Mouse (Mus musculus) neural tube, embryonic 12.5 days (tissue): ENCODE results near the gene Mif. TPM values are rescaled to one million over a fixed set of nuclear protein-coding genes. Genes with fewer than 3 reads are reported as not detected.

Experiments used
- ATAC-seq: fragments of 200-750 bp; cut with Nextera tagmentation; 2 replicates; pipeline ENCODE4 v1.8.0; 2017; ENCODE audit warnings: low read depth, mild to moderate bottlenecking, moderate TSS enrichment, moderate library complexity; ENCODE audit not compliant: low FRiP score
- H3K27ac ChIP-seq: fragments of 300-500 bp; sonication (generic); 2 replicates; pipeline ENCODE4 v1.5.1; 2016
- H3K27me3 ChIP-seq: fragments of 300-500 bp; sonication (generic); replicated peaks from 2 replicates; pipeline ENCODE4 v1.6.1; 2016; ENCODE audit warnings: mild to moderate bottlenecking
- H3K36me3 ChIP-seq: fragments of 300-500 bp; sonication (generic); 2 replicates; pipeline ENCODE4 v1.6.1; 2016; ENCODE audit warnings: mild to moderate bottlenecking
- H3K4me1 ChIP-seq: fragments of 300-500 bp; sonication (generic); 2 replicates; pipeline ENCODE4 v1.6.1; 2016
- H3K4me2 ChIP-seq: fragments of 300-500 bp; sonication (generic); replicated peaks from 2 replicates; pipeline ENCODE4 v1.6.1; 2016; ENCODE audit warnings: mild to moderate bottlenecking
- H3K4me3 ChIP-seq: fragments of 300-500 bp; sonication (generic); 2 replicates; pipeline ENCODE4 v1.5.1; 2016
- H3K9ac ChIP-seq: fragments of 300-500 bp; sonication (generic); 2 replicates; pipeline ENCODE4 v1.6.1; 2016; ENCODE audit warnings: mild to moderate bottlenecking
- H3K9me3 ChIP-seq: fragments of 300-500 bp; sonication (generic); 2 replicates; pipeline ENCODE4 v1.6.1; 2016; ENCODE audit warnings: mild to moderate bottlenecking
- WGBS: fragments of 180-500 bp; shearing (Covaris S2); methylation state at CpG from one replicate; pipeline ENCODE4 v1.1.7; 2016; 5-methylcytosine and 5-hydroxymethylcytosine counted together
- polyA plus RNA-seq: library from polyadenylated mRNA; unstranded; fragments of >200 nt; fragmentation: Nextera tagmentation; extraction: Ambion mirVana; gene quantifications from 2 replicates; pipeline ENCODE4 v1.2.1, GENCODE M21; 2016

Gene Mif
- polyA plus RNA-seq, 1 experiment from 2014 or later = 1,568 TPM

GRCm38 (mm10) chr10:75884742-75885141 is 24.7 kb upstream of the Mif start:
- H3K4me2 ChIP-seq = no peak overlapping the region
- no peak overlapping the region for H3K27ac ChIP-seq
- no peaks in the 10 kb centered on the region for H3K9me3 ChIP-seq
- H3K4me3 ChIP-seq = no peak overlapping the region
- H3K4me1 ChIP-seq = no peaks in the 10 kb centered on the region
- H3K27me3 ChIP-seq = no peaks in the 10 kb centered on the region
- no peak for ATAC-seq
- no peaks in the 10 kb centered on the region for H3K36me3 ChIP-seq
- H3K9ac ChIP-seq = no peak overlapping the region
- 93% methylated on average over 8 of the region's 8 CpGs for WGBS

- no peaks in the 10 kb centered on the region for H3K9me3 ChIP-seq
- H3K4me1 ChIP-seq = no peaks in the 10 kb centered on the region
- H3K36me3 ChIP-seq = no peaks in the 10 kb centered on the region
- H3K27ac ChIP-seq = no peak overlapping the region
- 1% methylated on average over 10 of the region's 10 CpGs for WGBS
- H3K27me3 ChIP-seq = no peaks in the 10 kb centered on the region
- H3K9ac ChIP-seq = no peak overlapping the region
- peak overlapping the region; percentile 41 for H3K4me2 ChIP-seq
- no peak overlapping the region for H3K4me3 ChIP-seq
- peak; percentile 64 for ATAC-seq
Observed at GRCm38 (mm10) chr10:75883232-75883552, 23.2 kb upstream of the Mif start.

- Histone ChIP-seq H3K27me3 (no peaks in the 10 kb centered on the region), H3K9ac (no peak overlapping the region), H3K4me3 (no peak overlapping the region), H3K27ac (no peak overlapping the region), H3K36me3 (no peaks in the 10 kb centered on the region), H3K9me3 (no peaks in the 10 kb centered on the region), H3K4me1 (no peaks in the 10 kb centered on the region), H3K4me2 (peak overlapping the region; percentile 41)
- WGBS = 7% methylated on average over 15 of the region's 15 CpGs
- ATAC-seq = peak; percentile 23; the same call in 1 of the 2 replicates
Observed at GRCm38 (mm10) chr10:75882433-75883231, 22.6 kb upstream of the Mif start.

GRCm38 (mm10) chr10:75881578-75882432 is 21.8 kb upstream of the Mif start:
- H3K4me2 ChIP-seq = no peak overlapping the region
- H3K36me3 ChIP-seq = no peaks in the 10 kb centered on the region
- no peak for ATAC-seq
- H3K9ac ChIP-seq = no peak overlapping the region
- 17% methylated on average over 20 of the region's 20 CpGs for WGBS
- H3K4me3 ChIP-seq = no peak overlapping the region
- no peak overlapping the region for H3K27ac ChIP-seq
- H3K27me3 ChIP-seq = no peaks in the 10 kb centered on the region
- H3K4me1 ChIP-seq = no peaks in the 10 kb centered on the region
- H3K9me3 ChIP-seq = no peaks in the 10 kb centered on the region

- Histone ChIP-seq H3K9me3 (no peaks in the 10 kb centered on the region), H3K4me1 (no peaks in the 10 kb centered on the region), H3K4me3 (no peak overlapping the region), H3K9ac (no peak overlapping the region), H3K36me3 (no peaks in the 10 kb centered on the region), H3K4me2 (no peak overlapping the region), H3K27ac (no peak overlapping the region), H3K27me3 (no peaks in the 10 kb centered on the region)
- 62% methylated on average over 6 of the region's 6 CpGs for WGBS
- no peak for ATAC-seq
Observed at GRCm38 (mm10) chr10:75880771-75881577, 20.9 kb upstream of the Mif start.

GRCm38 (mm10) chr10:75880351-75880750 is 20.3 kb upstream of the Mif start:
- ATAC-seq = no peak
- Histone ChIP-seq H3K4me3 (no peak overlapping the region), H3K27ac (no peak overlapping the region), H3K4me1 (no peaks in the 10 kb centered on the region), H3K27me3 (no peaks in the 10 kb centered on the region), H3K4me2 (no peak overlapping the region), H3K9me3 (no peaks in the 10 kb centered on the region), H3K9ac (no peak overlapping the region), H3K36me3 (no peaks in the 10 kb centered on the region)
- WGBS = 91% methylated on average over 10 of the region's 10 CpGs

- H3K9me3 ChIP-seq = no peaks in the 10 kb centered on the region
- WGBS = 90% methylated on average over 3 of the region's 3 CpGs
- no peak for ATAC-seq
- H3K4me1 ChIP-seq = peaks cover 3% of the 10 kb centered on the region
- no peaks in the 10 kb centered on the region for H3K27me3 ChIP-seq
- no peaks in the 10 kb centered on the region for H3K36me3 ChIP-seq
- no peak overlapping the region for H3K9ac ChIP-seq
- no peak overlapping the region for H3K27ac ChIP-seq
- H3K4me2 ChIP-seq = no peak overlapping the region
- no peak overlapping the region for H3K4me3 ChIP-seq
Observed at GRCm38 (mm10) chr10:75878836-75879235, 18.8 kb upstream of the Mif start.

- H3K4me3 ChIP-seq = no peak overlapping the region; the same call in 1 of the 2 replicates
Observed at GRCm38 (mm10) chr10:75873543-75874170, 13.6 kb upstream of the Mif start.

GRCm38 (mm10) chr10:75872915-75873542 is 13.0 kb upstream of the Mif start:
- Histone ChIP-seq H3K9ac (0 out of 2 replicates have a peak overlapping the region, but pooled peaks have one; percentile 35), H3K4me2 (peak overlapping the region; percentile 57), H3K27me3 (no peaks in the 10 kb centered on the region), H3K27ac (peak overlapping the region; percentile 58; the same call in 1 of the 2 replicates), H3K4me1 (peaks cover 14% of the 10 kb centered on the region), H3K4me3 (peak overlapping the region; percentile 23), H3K36me3 (no peaks in the 10 kb centered on the region), H3K9me3 (no peaks in the 10 kb centered on the region)
- WGBS = 1% methylated on average over 11 of the region's 11 CpGs
- ATAC-seq = peak; percentile 99

More at GRCm38 (mm10) chr10:75873543-75874170, 13.6 kb upstream of the Mif start:
- peaks cover 14% of the 10 kb centered on the region for H3K4me1 ChIP-seq
- no peaks in the 10 kb centered on the region for H3K9me3 ChIP-seq
- ATAC-seq = peak; percentile 14; the same call in 1 of the 2 replicates
- WGBS = 19% methylated on average over 10 of the region's 10 CpGs
- no peaks in the 10 kb centered on the region for H3K27me3 ChIP-seq
- peak overlapping the region; percentile 58; the same call in 1 of the 2 replicates for H3K27ac ChIP-seq
- 0 out of 2 replicates have a peak overlapping the region, but pooled peaks have one; percentile 35 for H3K9ac ChIP-seq
- H3K4me2 ChIP-seq = peak overlapping the region; percentile 57
- H3K36me3 ChIP-seq = no peaks in the 10 kb centered on the region

- peak; percentile 30; the same call in 1 of the 2 replicates for ATAC-seq
Observed at GRCm38 (mm10) chr10:75872025-75872914, 12.2 kb upstream of the Mif start.

More at GRCm38 (mm10) chr10:75872025-75872914, 12.2 kb upstream of the Mif start:
- WGBS = 41% methylated on average over 10 of the region's 10 CpGs
- Histone ChIP-seq H3K9ac (no peak overlapping the region), H3K36me3 (no peaks in the 10 kb centered on the region), H3K9me3 (no peaks in the 10 kb centered on the region), H3K27me3 (no peaks in the 10 kb centered on the region), H3K4me2 (peak overlapping the region; percentile 57), H3K4me1 (peaks cover 14% of the 10 kb centered on the region), H3K27ac (no peak overlapping the region), H3K4me3 (peak overlapping the region; percentile 23)
